Mouse (Mus musculus) gastrocnemius, adult 2 months (tissue): ENCODE results near the gene Zfp866. TPM values are rescaled to one million over a fixed set of nuclear protein-coding genes. Genes with fewer than 3 reads are reported as not detected.

ENCODE experiments used
- DNase-seq: peaks from one replicate; pipeline ENCODE4 v3.0.0; 2022
- H3K27ac ChIP-seq: fragments of 200-600 bp; 2 replicates; pipeline ENCODE4 v1.8.1; 2022; ENCODE audit warnings: mild to moderate bottlenecking
- H3K4me3 ChIP-seq: fragments of 200-600 bp; 2 replicates; pipeline ENCODE4 v1.8.1; 2022; ENCODE audit warnings: mild to moderate bottlenecking, moderate library complexity
- CTCF ChIP-seq: fragments of 200-600 bp; IDR thresholded peaks from 2 replicates; pipeline ENCODE4 v1.8.1; 2022; ENCODE audit warnings: antibody characterized with exemption, mild to moderate bottlenecking, moderate library complexity
- intact Hi-C: fragments of 180-260 bp; cut with DNase I; formaldehyde crosslinking; loops from one replicate; pipeline ENCODE4 v1.15.1; 2025
- total RNA-seq, 2 experiments: library from RNA; stranded (reverse); gene quantifications; 2 replicates each; pipeline ENCODE4 v1.2.3; 2021

The Zfp866 gene
- total RNA-seq, 2 experiments from 2014 or later: 15.6 to 17.1 TPM

DNA sequence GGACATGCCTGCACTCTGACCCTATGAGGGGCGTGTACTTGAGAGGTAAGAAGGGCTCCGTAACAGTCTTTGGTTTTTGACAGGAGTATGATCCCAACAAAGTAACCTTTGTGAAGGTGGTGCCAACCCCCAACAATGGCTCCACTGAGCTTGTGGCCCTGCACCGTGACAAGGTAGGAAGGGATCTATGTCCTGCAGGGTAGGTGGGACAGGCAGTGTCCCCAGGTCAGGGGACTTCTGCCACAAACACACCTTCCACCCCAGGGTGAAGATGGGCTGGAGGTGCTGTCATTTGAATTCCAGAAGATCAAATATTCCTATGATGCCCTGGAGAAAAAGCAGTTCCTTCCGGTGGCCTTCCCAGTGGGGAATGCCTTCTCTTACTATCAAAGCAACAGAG is 2.7 kb upstream of the Zfp866 start:
- no peak overlapping the region for H3K27ac ChIP-seq
- intact Hi-C loops: loop anchor here (5.0 kb wide), 1 partner anchor 76 kb away; no protein-coding TSS in a partner anchor
- no peak for TF ChIP-seq CTCF
- DNase-seq: no peak
- no peak overlapping the region for H3K4me3 ChIP-seq

DNA sequence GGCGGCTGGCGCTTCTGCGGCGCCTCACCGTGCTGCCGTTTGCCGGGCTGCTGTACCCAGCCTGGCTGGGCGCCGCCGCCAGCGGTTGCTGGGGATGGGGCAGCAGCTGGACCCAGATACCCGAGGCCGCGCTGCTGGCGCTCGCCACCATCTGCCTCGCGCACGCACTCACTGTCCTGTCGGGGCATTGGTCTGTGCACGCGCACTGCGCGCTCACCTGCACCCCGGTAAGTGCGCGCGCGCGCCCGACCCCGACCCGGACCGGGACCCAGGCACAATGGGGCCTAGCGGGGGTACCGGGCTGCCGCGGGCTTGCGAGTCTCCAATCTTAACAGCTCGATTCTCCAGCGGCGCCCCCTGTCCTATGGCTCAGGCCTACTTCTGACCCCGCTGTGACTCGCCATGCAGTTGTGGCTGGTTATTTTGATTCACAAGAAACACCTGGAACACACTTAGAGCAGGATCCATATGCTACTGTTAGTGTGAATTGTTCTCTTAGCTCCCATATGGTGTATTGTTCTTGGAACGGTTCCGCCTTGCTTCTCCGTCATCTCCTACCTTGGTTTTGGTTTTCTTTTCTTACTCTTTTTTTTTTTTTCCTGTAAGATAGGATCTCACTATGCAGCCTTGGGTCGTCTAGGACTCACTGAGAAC is 564 bp upstream of the Zfp866 start:
- no peak for TF ChIP-seq CTCF
- intact Hi-C loops: loop anchor here (2.0 to 5.0 kb wide), 2 partner anchors 17 to 74 kb away; partner anchors contain the start of gene Gm20422
- peak; percentile 59 for DNase-seq
- H3K27ac ChIP-seq: peak overlapping the region; percentile 89
- peak overlapping the region; percentile 100 for H3K4me3 ChIP-seq

DNA sequence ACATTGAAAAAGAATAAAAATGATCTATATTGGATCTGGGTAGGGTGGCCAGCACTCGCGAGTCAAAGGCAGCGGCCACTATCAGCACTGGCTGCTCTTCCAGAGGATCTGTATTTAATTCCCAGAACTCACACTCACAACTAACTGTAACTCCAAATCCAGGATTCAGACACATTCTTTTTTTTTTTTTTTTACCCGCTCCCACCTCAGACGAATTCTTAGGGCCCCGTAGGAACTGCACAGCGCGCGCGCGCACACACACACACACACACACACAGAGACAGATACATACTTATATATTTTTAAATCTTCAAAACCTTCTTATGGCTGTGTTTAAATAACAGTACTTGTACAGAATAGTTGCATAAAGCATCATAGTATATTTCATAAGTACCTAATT is 614 bp downstream of the Zfp866 start:
- no peak for TF ChIP-seq CTCF
- intact Hi-C loops: loop anchor here (2.0 to 5.0 kb wide), 2 partner anchors 16 to 73 kb away; partner anchors contain the start of gene Gm20422
- Histone ChIP-seq H3K4me3 (peak overlapping the region; percentile 100), H3K27ac (peak overlapping the region; percentile 89)
- no peak for DNase-seq

DNA sequence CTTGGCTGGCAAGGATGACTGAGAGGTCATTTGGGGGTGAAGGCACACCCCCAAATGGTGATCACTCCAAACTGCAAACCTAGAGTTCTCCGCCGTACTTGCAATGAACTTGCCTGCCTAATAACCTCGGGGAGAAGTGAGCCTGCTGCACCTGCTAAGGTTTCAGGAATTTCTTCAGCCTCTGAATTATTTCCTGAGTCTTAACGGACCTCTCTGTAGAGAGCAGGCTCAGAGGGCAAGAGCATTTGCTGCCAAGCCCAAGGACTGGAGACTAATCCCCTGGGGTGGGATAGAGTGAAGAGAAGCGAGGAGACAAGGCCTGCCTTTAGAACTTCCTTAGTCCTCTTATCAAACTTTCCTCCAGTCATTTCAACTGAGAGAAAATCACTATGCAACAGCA is 1.2 kb downstream of the Zfp866 start:
- Histone ChIP-seq H3K27ac (no peak overlapping the region), H3K4me3 (no peak overlapping the region)
- intact Hi-C loops: loop anchor here (2.0 to 5.0 kb wide), 2 partner anchors 15 to 72 kb away; partner anchors contain the start of gene Gm20422
- no peak for DNase-seq
- TF ChIP-seq CTCF: no peak

DNA sequence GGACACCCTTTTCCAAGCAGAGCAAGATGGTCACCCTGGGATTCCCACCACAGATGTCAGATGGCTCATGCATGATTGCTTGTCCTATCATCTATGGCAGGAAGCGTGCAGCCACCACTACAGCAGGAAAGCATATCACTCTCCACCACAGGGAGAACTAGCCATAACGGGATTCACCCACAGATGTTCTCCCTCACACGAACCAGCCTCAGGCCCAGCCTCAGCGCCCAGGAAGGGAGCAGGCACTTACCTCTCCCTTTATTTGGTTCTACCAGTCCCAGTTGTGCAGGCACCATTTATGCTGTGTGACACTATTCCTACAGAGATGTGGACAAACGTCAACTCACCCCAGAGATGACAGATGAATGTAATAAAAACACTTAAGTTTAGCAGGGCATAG is 1.9 kb downstream of the Zfp866 start:
- no peak for TF ChIP-seq CTCF
- Histone ChIP-seq H3K27ac (no peak overlapping the region), H3K4me3 (no peak overlapping the region)
- intact Hi-C loops: no loop called here
- DNase-seq: no peak

DNA sequence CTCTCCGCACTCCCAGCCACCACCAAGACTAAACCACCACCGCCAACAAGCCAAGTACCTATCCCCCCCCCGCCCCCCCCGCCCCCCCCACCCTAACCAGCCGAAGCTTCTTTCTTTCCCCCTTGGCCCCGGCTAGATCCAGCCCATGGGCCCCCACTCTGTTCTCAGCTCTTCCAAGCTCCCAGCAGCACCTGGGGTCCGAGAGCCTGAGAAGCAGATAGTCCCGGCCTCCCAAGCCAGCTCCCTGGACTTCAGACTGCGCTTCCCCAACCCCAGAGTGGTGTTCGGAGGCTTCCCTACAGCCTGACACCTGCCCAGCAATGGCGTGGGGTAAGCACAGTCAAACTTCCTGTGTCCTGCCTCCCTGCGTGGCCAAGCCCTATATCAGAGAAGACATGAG is 13.9 kb downstream of the Zfp866 start:
- no peak for DNase-seq
- TF ChIP-seq CTCF: no peak
- no peak overlapping the region for H3K4me3 ChIP-seq
- H3K27ac ChIP-seq: no peak overlapping the region
- intact Hi-C loops: loop anchor here (10.0 kb wide), 1 partner anchor 382 kb away; no protein-coding TSS in a partner anchor

DNA sequence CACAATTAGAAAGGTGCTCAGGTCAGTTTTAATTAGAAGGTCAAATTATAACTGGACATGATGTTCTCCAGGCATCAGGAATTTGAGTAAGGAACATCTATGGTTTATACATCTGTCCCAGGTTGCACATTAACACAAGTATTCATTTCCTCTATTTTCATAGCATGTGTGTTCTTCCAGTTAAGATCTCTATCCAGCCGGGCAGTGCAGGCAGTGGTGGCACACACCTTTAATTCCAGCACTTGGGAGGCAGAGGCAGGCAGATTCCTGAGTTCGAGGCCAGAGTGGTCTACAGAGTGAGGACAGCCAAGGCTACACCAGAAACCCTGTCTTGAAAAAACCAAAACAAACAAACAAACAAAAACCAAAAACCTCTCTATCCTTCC is 15.8 kb downstream of the Zfp866 start:
- DNase-seq: no peak
- TF ChIP-seq CTCF: no peak
- Histone ChIP-seq H3K4me3 (peak overlapping the region; percentile 84), H3K27ac (peak overlapping the region; percentile 98)
- intact Hi-C loops: loop anchor here (2.0 to 10.0 kb wide), 2 partner anchors 16 to 380 kb away; partner anchors contain the start of genes Atp13a1 and Zfp866

DNA sequence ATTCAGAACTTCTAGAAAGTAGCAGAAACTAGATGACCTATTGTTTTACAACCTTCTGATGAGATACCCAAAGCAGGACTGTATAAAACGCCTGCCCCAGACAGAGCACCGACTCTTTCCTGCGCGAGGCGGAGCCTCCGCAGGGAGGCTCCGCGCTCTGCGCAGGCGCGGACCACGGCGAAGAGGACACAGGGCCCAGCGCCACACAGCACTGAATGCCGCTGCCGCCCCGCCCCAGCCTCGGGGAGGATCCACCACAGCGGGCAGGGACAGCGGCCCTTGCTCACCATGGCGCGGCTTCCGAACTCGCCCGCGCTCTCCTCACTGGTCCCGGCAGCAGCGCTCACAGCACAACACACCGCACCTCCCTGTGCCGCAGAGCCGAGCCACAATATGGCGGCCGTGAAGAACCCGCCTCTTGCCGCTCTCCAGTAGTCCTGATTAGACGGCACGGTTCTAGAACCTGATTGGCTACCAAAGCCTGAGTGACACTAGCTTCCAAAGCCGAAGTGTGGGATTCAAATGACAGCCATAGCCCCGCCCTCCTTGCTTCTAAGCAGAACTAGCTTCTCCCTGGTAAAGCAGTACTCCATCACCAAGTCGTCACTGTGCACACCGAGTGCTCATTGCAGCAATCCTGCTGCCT is 16.4 kb downstream of the Zfp866 start, which contains the start of gene Gm20422:
Gene Gm20422 (minus strand): TSS at position 384 of the 646 bp plus-strand sequence.
- no peak for TF ChIP-seq CTCF
- peak; percentile 91 for DNase-seq
- intact Hi-C loops: loop anchor here (2.0 to 10.0 kb wide), 2 partner anchors 16 to 380 kb away; partner anchors contain the start of genes Atp13a1 and Zfp866
- Histone ChIP-seq H3K27ac (peak within 1 kb of the TSS; percentile 98), H3K4me3 (peak within 1 kb of the TSS; percentile 84)

DNA sequence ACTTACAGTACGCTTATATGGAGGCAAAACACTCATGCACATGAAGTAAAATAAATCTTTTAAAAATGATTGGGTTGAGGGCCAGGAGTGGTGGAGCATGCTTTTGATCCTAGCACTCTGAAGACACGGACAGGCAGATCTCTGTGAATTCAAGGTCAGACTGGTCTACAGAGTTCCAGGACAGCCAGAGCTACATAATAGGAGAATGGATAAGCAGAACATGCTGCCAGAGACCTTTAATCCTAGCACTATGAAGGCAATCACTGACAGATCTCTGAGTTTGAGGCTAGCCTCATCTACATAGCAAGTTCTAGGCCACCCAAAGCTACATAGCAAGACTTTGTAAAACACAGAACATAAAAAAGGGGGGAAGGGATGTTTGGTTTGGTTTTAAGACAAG is 18.9 kb downstream of the Zfp866 start:
- TF ChIP-seq CTCF: no peak
- Histone ChIP-seq H3K4me3 (no peak overlapping the region), H3K27ac (no peak overlapping the region)
- DNase-seq: no peak
- intact Hi-C loops: loop anchor here (10.0 kb wide), 1 partner anchor 377 kb away; no protein-coding TSS in a partner anchor

DNA sequence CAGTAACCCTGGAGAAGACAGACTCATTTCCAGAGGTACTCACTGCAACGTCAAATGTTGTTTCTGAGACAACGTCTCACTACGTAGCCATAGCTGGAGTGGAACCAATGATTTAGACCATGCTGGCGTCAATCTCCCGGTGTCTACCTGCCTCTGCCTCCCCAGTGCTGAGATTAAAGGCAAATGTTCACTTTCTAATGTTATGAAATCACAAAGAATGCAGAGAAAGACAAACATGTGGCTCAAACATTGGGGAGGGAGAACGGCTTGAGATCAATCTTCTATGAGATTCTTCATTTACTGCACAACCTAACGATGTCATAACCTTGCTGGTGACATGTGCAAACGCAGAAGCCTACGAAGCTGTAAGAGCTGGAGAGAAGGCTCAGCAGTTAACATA is 19.8 kb downstream of the Zfp866 start:
- Histone ChIP-seq H3K27ac (no peak overlapping the region), H3K4me3 (no peak overlapping the region)
- no peak for TF ChIP-seq CTCF
- DNase-seq: no peak
- intact Hi-C loops: loop anchor here (10.0 kb wide), 1 partner anchor 376 kb away; no protein-coding TSS in a partner anchor

DNA sequence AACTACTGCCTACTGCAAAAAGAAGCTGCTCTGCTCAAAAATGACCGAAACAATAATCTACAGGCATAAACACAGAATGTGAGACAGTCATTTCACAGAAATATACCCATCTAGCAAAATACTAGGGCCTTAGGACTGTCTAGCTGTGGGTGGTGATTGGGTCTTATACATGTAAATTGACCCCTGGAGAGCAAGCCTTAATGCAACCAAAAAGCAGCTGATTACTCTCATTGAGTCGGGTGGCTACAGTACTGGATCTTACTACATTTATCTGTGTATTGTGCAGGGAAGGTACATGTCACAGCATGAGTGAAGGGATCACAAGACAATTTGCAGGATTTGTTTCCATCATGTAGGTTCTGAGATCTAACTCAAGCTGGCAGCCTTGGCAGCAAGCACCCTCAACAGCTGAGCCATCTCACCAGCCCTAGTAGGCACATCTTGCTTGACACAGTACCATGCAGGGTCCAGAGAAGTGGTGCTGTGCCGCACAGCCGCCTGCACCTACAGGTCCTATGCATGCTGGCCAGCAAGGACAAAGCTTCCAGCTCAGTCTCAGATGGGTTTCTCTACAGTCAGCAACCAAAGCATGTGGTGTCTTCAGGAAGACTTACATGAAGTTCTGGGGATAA is 29.0 kb downstream of the Zfp866 start:
- DNase-seq: no peak
- H3K4me3 ChIP-seq: no peak overlapping the region
- H3K27ac ChIP-seq: no peak overlapping the region
- no peak for TF ChIP-seq CTCF
- intact Hi-C loops: no loop called here

DNA sequence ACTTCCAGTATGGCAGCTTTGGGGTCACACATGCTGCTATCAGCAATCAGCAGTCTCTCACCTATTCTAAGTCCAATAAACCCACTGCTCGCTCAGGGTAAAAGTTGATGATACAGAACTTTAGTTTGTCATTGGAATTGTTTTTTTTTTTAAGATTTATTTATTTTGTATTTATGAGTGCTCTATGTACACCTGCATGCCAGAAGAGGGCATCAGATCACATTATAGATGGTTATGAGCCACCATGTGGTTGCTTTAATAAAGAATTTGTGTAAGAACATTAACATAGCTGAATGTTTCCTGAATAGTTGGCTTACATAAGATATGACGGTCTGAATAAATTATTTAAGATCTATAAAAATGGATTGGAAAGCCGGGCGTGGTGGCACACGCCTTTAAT is 32.7 kb downstream of the Zfp866 start:
- no peak for TF ChIP-seq CTCF
- no peak for DNase-seq
- H3K4me3 ChIP-seq: no peak overlapping the region
- intact Hi-C loops: no loop called here
- H3K27ac ChIP-seq: no peak overlapping the region

DNA sequence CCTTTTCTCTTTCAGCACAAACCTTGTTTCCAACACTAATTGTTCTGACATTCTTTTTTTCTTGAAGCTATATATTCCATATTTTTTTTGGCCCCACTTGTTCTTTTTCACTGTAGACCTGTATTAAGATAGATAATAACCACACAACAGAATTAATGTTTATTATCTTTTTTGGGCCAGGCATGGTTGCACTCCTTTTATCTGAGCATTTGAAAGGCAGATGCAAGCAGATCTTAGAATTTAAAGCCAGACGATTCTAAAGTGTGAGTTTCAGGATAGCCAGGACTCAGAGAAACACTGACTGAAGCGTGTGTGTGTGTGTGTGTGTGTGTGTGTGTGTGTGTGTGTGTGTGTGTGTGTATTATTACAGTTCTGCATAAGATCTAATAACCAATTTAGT is 38.5 kb downstream of the Zfp866 start:
- intact Hi-C loops: no loop called here
- Histone ChIP-seq H3K4me3 (no peak overlapping the region), H3K27ac (no peak overlapping the region)
- no peak for TF ChIP-seq CTCF
- DNase-seq: no peak
